Mouse (Mus musculus) olfactory bulb, adult 2 months (tissue): ENCODE measurements at regions not wholly inside any gene's neighbourhood (a gene's known extent, or its start where the extent isn't known, plus 50 kb on each side); places are given as distances from the start of the nearest gene placed in this dataset.

Experiments
- CTCF ChIP-seq: fragments of 200-500 bp; IDR thresholded peaks from 2 replicates; pipeline ENCODE4 v1.5.1; 2012; ENCODE audit warnings: low read depth, mild to moderate bottlenecking, low read length, moderate library complexity; ENCODE audit not compliant: insufficient read depth
- POLR2A ChIP-seq: fragments of 200-500 bp; IDR thresholded peaks from 2 replicates; pipeline ENCODE4 v1.6.1; 2012; ENCODE audit warnings: mild to moderate bottlenecking, low read depth, low read length, moderate library complexity; ENCODE audit not compliant: insufficient read depth

- no peak for TF ChIP-seq POLR2A
- no peak for TF ChIP-seq CTCF
Measured at GRCm38 (mm10) chr15:62139192-62139591, 1216.4 kb upstream of the A1bg start.
